Mouse (Mus musculus): ENCODE measurements at regions not wholly inside any gene's neighbourhood (a gene's known extent, or its start where the extent isn't known, plus 50 kb on each side); places are given as distances from the start of the nearest gene placed in this dataset.

- TF ChIP-seq CTCF (IDR thresholded peaks at IDR 0.05; ENCODE audit: low read depth, low read length) (peak; percentile 36; the same call in 1 of the 2 replicates), POLR2A (IDR thresholded peaks at IDR 0.05; ENCODE audit: extremely low read depth, insufficient read depth, low read length) (no peak)
Observed at GRCm38 (mm10) chr12:45158986-45159385, 84.5 kb upstream of the Stxbp6 start.
